Mouse (Mus musculus) gastrocnemius, postnatal 14 days (tissue): Measurements from ENCODE around the gene Me3. TPM values are rescaled to one million over a fixed set of nuclear protein-coding genes. Genes with fewer than 3 reads are reported as not detected.

Experiments used
- DNase-seq: peaks from one replicate; pipeline ENCODE4 v3.0.0; 2021; ENCODE audit warnings: mixed read lengths
- intact Hi-C: fragments of 180-260 bp; cut with DNase I; formaldehyde crosslinking; loops from one replicate; pipeline ENCODE4 v1.15.1; 2025; ENCODE audit warnings: low total_unique reads
- total RNA-seq, 2 experiments: library from RNA; stranded (reverse); gene quantifications; 2 replicates each; pipeline ENCODE4 v1.2.3; 2021

Me3 gene
- total RNA-seq, 2 experiments from 2014 or later, result 86.5 to 101 TPM

DNA sequence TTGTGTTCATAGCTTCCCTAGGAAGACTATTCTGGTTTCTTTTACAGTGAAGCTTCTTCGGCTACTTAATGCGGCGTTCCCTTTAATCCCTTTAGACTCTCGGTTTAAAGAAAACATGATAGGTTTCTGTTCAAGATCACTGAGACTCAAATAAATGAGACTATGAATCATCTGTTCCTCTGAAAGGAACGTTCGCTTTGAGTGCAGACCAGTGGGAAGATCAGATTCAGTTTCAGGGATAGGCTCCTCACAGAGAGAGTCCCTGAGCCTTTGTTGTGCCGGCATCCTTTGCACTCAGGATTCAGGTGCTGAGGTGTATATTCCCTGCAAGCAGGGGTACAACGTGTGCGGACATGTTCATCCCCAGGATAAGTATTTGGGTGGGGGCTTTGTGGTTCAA, 25.0 kb downstream of the Me3 start:
- no peak for DNase-seq
- intact Hi-C loops, result no loop called here

DNA sequence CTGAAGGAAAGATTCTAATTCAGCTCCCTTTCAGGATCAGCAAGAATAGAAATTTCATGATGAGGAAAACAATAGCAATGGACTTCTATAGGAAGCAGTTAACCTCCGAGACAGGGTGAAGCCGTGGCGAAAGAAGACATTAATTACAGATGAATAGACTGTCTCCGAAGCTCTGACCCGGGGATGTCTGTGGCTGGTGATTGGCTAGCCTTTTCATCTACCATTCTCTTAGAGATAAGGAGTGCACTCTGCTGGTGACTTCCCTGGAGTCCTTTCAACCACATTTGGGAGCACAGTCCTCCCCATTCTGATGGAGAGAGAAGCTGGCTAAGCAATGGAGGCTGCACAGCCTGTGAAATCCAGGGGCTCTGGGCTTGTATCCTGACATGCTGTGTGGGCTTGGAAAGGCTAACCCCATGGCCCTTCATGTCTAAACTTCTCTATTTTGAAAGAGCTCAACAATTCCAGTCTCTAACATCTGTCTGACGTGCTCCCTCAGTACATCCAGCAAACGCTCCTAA, 25.6 kb downstream of the Me3 start:
- intact Hi-C loops, result no loop called here
- no peak for DNase-seq

DNA sequence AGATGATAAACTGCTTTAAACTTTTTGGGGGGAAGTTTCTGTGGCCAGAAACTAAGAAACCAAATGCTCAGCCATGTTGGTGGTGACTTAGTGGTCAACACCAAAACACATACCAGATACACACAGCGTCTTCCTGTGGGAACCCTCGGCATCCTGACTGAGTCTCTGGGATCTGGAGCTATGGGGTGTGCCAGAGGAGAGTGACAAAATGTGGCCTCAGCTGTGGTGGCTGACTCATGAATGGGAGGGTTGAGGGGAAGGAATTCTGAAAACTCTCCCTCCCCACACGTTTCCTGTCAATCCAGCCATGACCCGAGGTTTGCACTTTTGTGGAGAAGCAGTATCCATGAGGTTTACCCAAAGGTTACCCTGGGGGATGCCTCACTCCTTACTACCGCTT, 32.0 kb downstream of the Me3 start:
- intact Hi-C loops, result no loop called here
- DNase-seq, result no peak

DNA sequence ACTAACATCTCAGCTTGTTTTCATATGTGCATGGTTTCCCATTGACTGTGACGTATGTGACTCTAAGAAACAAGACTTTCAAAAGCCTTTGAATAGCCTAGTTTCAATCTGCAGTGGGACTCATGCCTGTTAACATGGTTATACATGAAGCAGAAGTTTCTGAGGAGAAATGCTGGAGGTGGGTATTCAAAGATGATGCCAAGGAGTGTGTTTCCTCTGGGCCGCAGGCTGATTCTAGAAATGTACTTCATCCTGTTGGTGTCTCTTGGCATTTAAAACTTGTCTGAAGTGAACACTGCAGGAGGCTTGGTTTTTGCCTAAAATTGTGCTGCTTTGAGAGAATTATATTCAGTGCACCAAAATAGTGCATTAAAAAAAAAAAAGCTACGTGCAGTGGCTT, 34.2 kb downstream of the Me3 start:
- DNase-seq, result no peak
- intact Hi-C loops, result no loop called here

DNA sequence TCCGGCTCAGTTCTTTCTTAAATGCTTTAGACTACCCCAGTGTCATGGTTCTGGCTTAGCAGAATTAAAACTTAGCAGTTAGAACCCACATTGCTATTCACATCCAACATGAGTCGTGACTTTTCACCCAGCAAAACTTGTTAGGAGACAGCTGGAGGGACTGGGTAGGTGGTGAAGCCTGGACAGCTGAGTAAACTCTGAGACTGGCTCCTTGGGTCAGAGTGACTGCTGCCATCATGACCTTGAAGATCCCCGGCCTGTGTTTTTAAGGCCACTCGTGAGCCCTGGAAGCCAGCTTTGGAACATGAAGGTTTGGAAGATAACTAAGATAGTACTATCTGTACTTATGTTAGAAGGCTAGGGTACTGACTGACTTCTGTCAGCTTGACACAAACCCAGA, 35.4 kb downstream of the Me3 start:
- intact Hi-C loops, result no loop called here
- no peak for DNase-seq

DNA sequence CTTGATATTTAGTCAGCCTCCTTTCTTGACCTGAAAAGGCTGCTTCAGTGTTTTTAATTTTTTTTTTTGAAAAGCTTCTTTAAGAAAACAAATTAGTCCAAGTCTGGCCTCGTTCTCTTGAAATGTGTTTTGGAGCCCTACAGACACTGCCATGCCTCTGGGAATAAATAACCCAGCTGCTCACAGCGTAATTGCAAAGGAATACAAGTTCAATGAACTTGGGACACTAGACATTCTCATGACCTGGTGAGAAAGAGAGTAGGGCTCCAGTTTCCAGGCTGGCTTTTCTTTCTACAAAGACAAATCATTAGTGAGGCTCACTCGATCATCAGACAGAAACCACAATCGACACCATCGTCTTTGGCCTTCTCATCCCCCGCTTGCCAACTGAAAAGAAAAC, 37.3 kb downstream of the Me3 start:
- DNase-seq, result no peak
- intact Hi-C loops, result no loop called here

DNA sequence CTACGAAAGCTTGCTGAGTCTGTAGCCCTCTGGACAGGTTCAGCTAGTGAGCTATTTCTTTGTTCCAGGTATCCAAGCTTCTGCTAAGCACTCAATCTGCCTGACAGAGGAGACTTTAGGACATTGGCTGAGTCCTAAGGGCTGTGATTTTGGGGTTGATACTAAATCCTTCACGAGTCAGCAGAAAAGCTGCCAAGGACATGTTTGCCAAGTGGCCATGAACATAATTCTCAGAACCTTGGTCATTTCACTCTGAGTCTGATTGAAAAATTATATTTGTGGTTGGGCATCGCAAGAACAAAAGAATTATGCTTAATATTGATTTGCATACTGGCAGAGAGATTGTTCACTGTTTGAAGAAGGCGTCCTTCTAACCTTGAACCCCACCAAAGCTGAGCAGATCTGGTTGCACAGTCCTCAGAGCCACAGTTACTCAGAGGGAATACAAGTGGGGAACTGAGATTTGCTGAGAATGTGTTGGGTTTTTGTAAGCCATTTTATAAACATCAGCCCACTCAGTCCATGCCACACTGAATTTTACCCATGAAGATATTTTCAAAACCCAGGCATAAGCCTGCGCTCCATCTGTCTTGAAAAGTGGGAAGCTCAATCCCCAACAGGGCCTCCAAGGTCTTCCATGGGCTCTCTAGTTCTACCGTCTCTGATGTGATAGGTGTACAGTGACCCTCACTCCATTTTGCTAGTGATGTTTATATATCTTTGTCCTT, 39.1 kb downstream of the Me3 start:
- intact Hi-C loops, result no loop called here
- no peak for DNase-seq

DNA sequence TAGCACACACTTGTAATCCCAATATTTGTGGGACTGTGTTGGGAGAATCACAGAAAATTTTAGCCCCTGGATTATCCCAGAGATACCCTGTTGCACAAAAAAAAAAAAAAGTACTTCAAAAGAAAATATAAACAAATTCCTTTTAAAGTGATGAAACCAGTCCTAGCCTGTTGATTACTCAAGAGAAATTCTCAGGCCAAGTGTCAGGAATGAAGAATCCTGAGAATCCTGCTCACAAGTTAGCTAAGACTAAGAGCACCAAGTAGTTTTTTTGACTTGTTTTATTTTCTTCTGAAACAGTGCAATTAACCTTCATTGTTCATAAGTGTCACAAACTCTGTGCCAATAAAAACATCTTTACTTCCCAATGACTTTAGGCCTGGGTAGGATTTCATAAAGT, 44.0 kb downstream of the Me3 start:
- DNase-seq, result no peak
- intact Hi-C loops, result no loop called here

DNA sequence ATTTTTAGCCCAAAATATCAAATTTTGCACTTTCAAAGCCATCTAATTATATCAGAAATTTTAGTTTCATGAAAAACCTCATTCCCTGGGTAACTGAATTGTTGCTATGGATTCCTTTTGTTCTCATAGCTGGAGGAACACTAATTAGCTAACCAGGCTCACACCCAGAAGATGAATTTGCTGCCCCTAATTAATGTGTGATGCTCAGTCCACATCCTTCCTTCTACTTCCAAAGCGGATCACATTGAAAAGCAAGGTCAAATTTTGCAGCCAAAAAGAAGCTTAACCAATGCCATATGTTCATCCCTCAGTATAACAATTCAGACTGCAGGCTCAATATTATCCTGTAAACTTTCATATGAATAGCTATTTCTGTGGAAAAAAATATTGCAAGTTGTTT, 45.7 kb downstream of the Me3 start:
- DNase-seq, result no peak
- intact Hi-C loops, result no loop called here

DNA sequence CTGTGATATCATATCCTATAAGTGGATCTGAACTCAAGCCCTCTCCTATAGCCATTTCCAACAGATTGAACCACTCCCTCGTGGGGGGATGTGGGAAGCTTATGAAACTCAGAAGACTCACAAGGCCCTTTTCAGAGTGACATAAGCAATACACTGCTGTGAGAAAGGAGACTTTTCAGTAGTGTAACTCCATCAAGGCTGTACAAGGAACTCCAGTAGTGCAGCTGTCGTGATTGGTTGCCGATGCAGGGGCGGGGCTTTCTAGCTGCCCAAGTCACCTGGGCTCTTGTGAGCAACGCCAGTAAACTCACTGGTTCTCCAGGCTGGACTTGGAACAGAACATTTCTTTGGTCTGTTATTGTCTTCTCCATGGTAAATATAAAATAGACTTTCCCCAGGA, 46.5 kb downstream of the Me3 start:
- intact Hi-C loops, result no loop called here
- DNase-seq, result no peak

DNA sequence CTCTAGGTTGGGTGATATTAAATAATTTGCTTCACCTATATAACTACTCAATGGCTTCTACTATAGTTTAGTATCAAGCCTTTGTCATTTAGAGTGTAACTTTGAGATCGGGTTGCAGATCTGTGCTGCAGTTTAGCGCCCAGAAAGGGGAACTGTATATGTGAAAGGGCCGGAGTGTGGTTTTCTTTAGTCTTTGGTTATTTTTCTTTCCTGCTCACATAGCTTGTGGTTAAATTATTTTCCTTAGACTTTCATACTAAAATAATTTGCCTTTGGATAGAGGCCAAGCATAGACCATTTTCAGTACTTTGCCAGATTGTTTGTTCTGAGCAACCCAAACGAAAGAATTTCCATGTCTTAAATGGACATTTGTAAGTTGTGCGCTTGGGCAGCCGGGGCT, 46.9 kb downstream of the Me3 start:
- intact Hi-C loops, result no loop called here

DNA sequence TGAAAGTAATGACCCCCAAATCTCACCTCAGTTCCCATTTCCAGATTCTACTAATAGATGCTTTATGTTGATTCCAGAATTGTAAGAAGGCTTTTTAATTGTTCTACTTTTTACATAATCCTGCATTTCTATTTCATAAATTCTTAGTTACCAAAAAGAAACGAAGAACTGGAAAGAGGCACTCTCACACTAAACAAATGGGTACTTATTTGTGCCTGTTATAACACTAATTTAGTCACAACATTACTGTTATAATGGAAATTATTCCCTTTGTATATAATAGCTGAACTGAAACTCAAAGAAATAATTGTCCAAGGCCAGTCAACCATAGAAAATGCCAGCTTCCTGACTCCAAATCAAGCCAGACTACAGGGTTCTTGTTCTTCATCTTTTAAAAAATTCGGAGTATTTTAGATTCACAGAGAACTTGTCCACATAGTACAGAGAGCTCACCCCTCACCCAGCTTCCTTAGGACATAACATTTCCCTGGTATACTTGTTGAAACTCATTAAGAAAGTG, 47.5 kb downstream of the Me3 start:
- intact Hi-C loops, result no loop called here
- no peak for DNase-seq

More for the DNA sequence above, 46.9 kb downstream of the Me3 start:
- DNase-seq, result no peak

DNA sequence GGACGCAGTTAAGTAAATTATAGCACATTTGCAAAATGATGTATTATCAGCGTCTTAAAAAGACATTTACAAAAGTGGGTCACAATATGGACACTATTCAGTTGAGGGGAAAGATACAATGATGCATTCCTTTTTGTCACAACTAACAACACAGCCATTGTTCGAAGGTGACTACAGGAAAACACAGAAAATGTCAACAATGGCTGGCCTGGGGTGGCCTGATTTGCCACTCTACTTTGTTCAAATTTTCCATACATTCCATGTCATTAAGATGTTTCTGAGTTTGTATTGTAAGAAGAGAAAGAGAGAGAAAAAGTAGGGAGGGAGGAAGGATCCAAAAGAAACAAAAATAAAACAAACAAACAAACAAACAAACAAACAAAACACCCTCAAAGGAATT, 48.7 kb downstream of the Me3 start:
- intact Hi-C loops, result no loop called here
- no peak for DNase-seq

DNA sequence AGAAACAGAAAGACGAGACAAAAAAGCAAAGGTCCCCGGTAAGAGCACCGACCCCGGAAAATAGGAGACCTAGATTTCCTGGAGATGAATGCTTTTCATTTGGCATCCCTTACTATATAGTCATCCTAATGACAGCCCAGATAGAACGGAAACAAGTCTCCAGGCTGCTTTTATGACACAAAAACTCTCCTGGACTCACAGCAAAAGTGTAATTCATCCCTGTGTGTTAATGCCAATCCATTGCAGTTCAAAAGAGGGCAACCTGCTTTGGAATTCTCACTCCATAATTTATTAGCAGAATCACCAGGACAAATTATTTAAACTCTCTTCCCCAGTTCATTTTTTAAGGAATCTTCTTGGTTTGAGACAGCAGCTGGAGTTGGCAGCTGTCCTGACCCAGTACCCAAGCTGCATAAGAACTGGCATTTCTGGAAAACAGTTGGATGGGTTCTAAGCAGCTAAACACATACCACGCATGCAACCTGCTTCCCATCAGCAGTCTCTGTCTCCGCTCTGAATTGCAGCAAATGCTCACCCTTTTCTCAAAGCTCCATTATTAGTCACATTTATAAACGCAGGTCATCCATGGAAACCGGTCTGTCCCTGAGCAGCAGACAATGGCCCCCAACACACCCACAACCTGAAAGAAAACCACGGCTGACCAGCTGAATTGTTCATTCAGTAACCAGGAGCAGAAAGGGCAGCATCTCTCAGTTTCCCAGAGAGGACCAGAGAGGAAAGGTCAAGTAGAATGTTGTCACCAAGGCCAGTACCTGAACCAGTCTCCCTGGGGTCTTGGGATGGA, 49.7 kb downstream of the Me3 start:
- no peak for DNase-seq

DNA sequence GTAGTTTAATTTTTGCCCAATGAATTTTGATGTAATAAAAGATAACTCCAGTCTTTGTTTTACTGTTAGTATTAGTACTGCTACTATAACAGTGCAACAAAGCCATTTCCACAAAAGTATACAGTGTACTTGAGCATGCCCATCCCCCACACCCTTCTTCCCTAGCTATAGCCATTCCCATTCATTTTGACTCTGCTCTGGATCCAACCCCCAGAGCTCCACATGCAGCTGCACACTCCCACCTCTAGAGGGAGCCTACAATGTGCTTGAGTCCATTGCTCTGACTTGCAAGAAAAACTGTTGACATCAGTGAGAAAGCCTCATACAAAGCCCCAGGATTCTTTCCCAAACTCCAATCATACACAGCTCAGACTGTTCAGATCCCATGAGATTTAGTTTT, 66.0 kb downstream of the Me3 start:
- DNase-seq, result no peak
- intact Hi-C loops, result no loop called here

More for the DNA sequence above, 49.7 kb downstream of the Me3 start:
- intact Hi-C loops, result no loop called here

DNA sequence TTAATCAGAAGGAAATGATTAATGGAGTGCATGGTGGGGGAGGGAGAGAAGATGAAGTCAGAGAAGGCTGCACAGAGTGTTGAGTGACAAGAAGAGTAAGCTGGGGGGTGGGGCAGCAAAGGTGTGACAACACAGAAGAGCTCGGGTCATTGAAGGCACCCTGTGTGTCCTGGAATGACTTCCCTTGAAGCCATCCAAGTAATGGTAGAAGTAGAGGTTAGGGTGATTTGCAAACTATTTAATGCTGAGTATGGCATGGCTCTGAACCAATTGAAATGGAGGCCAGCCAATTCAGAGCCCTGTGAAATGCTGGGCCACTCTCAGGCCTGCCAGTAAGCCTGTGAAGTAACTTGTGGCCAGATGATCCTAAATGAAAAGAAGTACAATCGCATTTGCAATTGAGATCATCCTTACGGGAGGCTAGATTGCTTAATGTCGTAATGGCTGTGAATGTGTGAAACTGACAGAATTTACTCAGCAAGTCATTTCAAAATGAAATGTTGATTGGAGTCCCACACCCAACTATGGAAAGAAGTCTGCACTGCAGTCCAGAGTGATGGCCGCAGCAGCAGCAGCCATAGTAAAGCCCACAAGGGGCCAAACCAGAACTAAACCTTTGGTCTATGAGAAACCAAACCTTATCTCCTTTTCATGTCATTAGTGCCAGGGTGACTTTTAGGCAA, 67.6 kb downstream of the Me3 start:
- intact Hi-C loops, result no loop called here
- peak; percentile 29 for DNase-seq

DNA sequence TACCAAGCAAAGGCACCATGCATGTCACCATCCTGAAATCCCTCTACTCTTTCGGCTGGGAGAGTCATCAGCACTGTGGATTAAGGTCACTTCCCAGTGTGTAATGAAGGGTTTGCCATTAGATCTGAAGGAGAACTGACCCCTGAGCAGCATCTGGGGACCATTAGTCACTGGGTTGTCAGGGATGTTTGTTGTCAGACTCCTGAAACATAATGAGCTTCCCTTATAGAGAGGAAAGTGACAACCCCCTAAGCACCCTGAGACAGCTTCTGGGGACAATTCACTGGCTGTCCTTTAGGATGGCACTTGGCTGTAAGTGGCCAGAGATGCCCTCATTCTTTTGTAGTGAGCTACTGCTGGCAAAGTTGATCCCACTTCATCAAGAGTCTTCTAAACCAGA, 68.3 kb downstream of the Me3 start:
- intact Hi-C loops, result no loop called here
- DNase-seq, result no peak

DNA sequence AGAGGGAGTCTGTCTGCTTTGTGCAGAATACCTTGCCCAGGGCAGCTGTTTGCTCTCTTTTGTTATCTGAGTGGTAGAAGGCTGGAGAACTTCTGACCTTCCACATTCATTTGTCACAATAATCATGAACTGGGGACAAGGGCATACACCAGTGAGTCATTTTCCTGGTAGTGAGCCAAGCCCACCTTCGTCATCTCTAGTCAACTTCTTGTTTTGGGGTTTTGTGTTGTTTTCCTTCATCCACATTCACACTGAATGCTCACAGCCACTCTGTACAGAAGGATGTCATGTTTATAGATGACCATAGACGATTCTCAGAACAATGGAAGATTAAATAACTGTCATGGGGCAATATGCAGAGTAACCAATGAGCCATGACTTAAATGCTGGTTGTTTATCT, 78.6 kb downstream of the Me3 start:
- no peak for DNase-seq
- intact Hi-C loops, result no loop called here

DNA sequence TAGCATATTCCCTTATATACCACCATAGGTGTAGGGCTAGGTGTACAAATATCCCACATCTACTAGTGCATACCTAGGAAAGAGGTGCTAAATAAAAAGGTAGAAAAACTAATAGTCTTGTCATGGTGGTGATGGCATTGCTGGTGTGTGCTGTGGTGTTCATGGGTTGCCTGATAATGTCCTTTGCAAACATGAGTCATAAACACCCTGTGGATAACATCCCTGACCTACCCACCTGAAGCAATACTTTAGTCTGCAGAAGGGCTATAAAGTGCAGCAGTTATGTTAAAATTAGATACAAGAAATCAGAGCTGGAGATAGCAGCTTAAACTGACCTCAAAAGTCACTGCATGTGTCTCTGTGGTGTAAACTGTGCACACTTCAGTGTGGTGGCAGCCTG, 80.9 kb downstream of the Me3 start:
- DNase-seq, result no peak
- intact Hi-C loops, result no loop called here

DNA sequence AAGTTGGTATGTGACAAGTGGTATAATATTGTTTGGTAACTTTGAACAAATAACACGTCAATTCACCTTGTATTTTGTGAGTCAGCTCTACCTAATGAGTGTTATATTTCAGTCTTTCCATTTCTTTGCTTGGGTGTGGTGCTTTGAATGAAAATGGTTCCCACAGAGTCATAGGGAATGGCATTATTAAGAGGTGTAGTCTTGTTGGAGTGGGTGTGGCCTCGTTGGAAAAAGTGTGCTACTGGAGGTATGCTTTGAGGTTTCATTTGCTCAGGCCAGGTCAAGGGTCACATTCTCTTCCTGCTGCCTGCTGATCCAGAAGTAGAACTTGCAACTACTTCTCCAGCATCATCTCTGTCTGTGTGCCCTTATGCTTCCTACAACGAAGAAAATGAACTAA, 84.0 kb downstream of the Me3 start:
- no peak for DNase-seq
- intact Hi-C loops, result no loop called here
